Mouse (Mus musculus): ENCODE data around the gene Madcam1. TPM values are rescaled to one million over a fixed set of nuclear protein-coding genes. Genes with fewer than 3 reads are reported as not detected.

Madcam1 gene
- polyA plus RNA-seq, 1 experiment = 0.35 TPM

DNA sequence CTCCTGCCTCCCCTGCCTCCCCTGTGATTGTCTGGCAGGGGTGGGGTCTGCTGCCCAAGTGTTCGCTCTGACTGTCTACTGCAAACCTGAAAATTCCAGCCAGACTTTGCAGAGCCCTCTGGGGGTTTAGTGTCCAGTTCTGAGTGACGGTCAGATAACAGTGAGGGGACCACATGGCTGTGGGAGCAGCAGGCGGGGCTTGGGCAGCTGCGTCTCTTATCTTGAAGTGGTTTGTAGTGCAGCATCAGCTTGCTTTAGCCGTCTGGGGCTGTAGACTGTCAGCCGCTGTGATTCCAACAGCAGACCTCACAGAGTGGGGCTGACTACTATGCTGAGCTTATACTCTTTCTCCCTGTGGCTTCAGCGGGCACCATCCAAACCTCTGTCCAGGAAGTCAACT, 44.9 kb downstream of the Madcam1 start:
- DNase-seq (ENCODE audit: low read depth) = no peak

DNA sequence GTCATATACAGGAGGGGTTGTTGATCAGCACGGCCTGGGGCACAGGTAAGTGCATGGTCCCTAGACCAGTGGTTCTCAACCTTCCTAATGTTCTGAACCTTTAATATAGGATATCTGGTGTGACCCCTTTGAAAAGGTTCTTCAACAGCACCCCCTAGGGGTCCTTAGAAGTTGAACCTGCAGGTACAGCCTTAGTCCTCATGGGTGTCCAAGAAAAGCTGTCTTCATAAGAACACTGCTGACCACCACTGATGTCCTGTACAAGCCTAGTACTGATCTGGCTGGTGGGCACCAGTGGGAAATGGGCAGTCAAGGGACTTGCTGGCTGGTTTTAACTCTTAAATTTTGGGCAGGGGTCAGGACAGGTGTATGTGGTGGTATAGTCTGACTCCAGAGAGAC, 47.7 kb downstream of the Madcam1 start:
- DNase-seq (ENCODE audit: low read depth) = no peak

DNA sequence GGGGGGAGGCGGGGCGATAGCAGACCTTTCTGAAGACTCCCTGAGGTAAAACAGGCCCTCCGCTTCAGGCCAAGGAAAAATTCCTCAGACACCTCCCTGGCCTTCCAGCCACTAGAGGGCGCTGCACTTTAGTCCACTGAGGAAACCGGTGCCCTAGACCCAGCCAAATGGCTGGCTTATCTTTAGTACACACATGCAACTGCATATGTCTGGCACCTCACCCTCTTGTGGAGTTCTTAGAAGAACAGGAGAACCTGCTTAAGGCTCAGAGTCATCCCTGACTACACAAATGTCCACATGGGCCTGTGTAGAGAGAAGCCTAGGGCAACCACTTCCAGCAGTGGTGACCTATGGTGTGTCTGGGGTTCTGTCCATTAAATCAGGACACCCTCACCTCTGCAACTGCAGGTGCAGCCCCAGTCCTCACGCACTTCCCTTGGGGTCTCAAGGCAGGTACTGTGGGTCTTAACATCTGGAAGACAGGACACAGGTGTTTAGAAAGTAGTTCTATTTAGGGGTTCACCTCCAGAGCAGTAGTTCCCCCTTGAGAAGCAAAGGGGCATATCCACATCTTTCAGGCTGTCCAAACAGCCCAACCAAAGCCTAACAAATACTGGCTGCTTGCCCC, 48.3 kb downstream of the Madcam1 start:
- DNase-seq (ENCODE audit: low read depth) = no peak

DNA sequence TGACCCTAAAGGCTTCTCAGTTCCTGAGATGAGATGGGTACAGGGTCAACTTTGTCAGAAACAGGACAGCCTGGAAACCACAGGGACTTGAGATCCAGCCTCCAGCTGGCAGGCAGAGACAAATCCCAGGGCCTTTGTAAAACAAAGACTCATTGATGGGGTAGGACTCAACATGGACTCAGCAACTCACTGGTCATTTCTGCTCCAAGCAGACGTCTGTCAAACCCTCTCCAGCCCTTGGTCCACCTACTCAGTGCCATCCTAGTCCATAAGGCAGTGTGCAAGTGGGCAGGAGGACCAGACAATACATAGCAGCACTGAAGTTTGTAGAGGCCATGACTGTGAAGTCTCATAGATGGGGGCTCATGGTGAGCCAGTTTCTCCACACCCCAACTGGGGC, 48.8 kb downstream of the Madcam1 start:
- no peak for DNase-seq (ENCODE audit: low read depth)

DNA sequence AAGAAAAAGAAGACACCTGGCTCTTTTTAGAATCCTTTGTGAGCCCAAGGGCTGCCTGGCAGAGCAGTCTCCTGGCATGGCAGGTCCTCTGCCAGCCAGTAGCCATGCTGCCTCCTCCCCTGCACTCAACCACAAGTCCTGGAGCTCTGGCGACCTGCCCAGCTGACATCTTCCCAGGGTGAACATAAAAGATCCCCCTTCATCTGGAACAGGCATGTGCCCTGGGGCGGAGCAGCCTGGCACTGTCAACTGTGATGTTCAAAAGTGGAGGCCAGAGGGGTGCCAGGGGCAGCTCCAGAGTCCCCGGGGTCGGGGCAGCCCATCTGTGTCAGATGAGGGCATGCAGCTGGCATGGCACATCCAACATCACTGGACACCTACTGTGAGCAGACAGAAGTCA, 50.6 kb downstream of the Madcam1 start:
- DNase-seq (ENCODE audit: low read depth) = no peak

DNA sequence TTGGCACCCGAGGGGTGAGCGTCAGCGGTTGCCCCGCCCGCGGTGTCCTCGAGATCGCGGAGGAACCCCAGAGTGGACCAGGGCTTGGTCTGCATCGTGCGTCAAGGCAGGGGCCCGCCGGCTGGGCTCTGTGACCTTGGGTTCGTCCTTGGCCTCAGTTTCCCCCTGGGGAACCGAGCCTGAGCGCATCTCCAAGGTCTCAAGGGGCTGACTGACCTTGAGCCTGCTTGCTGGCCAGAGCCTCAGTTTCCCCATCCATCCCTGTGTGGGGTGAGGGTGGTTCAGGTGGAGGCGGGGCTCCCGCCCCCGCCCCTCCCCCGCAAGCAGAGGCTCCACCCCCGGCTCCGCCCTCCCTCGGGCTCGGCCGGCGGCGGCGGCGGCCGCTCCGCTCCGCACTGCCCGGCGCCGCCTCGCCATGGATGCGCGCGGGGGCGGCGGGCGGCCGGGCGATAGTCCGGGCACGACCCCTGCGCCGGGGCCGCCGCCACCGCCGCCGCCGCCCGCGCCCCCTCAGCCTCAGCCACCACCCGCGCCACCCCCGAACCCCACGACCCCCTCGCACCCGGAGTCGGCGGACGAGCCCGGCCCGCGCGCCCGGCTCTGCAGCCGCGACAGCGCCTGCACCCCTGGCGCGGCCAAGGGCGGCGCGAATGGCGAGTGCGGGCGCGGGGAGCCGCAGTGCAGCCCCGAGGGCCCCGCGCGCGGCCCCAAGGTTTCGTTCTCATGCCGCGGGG, 52.1 kb downstream of the Madcam1 start, which contains the start of gene Hcn2:
Gene Hcn2 (plus strand): TSS at position 381 of the 734 bp plus-strand sequence.
- DNase-seq (ENCODE audit: low read depth) = no peak

DNA sequence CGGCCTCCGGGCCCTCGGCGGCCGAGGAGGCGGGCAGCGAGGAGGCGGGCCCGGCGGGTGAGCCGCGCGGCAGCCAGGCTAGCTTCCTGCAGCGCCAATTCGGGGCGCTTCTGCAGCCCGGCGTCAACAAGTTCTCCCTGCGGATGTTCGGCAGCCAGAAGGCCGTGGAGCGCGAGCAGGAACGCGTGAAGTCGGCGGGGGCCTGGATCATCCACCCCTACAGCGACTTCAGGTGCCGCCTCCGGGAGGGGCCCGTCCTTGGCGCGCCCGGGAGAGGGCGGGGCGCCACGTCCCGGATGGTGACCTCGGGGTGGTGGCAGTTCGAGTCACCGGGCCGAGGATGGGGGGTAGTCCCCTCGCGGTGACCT, 52.6 kb downstream of the Madcam1 start:
- DNase-seq (ENCODE audit: low read depth) = no peak

DNA sequence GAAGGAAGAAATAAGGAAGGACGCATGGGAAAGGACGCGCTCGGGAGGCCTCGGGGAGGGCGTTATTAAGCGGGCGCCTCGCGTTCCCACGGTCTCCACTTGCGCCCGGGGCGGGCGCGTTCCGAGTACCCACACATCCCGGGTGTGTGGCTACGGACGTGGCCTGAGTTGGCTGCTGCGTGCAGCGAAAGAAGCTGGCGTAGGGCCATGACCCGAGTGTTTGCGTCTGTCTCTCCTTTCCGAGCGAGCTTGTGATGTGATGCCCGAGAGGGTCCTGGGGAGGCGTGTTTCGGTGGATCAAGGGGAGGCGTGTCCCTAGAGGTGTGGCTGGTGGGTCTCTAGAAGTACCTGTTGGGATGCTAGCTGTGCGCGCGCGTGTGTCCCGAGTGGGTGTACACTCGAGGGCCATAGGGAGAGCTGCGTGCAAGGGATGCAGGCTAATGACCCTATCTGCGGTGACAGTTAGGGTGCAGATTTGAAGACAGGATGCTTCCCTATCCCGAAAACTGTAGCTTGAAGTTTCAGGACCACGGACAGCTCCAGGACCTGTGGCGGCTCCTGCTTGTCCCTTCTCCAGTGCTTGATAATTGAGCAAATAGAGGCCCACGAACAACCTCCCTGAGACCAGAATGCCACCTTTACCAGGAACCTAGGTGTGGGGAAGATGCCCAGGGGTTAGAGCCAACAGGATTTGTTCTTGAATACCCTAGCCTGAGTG, 53.4 kb downstream of the Madcam1 start:
- no peak for DNase-seq (ENCODE audit: low read depth)

Other genes with a start within 250 kb of the Madcam1 start
- not detected in 2 replicates for gene Vmn2r83, start 195.8 kb upstream of the Madcam1 start, polyA plus RNA-seq (2012; rRNA removed)
- gene Plpp2, start 130.8 kb upstream of the Madcam1 start, polyA plus RNA-seq (2012; rRNA removed) = 38.2 and 43.0 TPM in 2 replicates
- 48.4 and 58.7 TPM in 2 replicates for gene Mier2, start 109.4 kb upstream of the Madcam1 start, polyA plus RNA-seq (2012; rRNA removed)
- 1.3 and 2.1 TPM in 2 replicates for gene Theg, start 77.2 kb upstream of the Madcam1 start, polyA plus RNA-seq (2012; rRNA removed)
- 0.16 and 0.23 TPM in 2 replicates for gene C2cd4c, start 50.5 kb upstream of the Madcam1 start, polyA plus RNA-seq (2012; rRNA removed)
- 4.1 and 5.2 TPM in 2 replicates for gene Shc2, start 26.6 kb upstream of the Madcam1 start, polyA plus RNA-seq (2012; rRNA removed)
- gene Odf3l2, start 18.8 kb upstream of the Madcam1 start, polyA plus RNA-seq (2012; rRNA removed) = not detected in 2 replicates
- gene Tpgs1, start 4.8 kb downstream of the Madcam1 start, polyA plus RNA-seq (2012; rRNA removed) = 52.4 and 53.2 TPM in 2 replicates
- 125 and 180 TPM in 2 replicates for gene Cdc34, start 17.6 kb downstream of the Madcam1 start, polyA plus RNA-seq (2012; rRNA removed)
- 0.24 and 0.42 TPM in 2 replicates for gene Gzmm, start 24.5 kb downstream of the Madcam1 start, polyA plus RNA-seq (2012; rRNA removed)
- 595 and 686 TPM in 2 replicates for gene Bsg, start 39.9 kb downstream of the Madcam1 start, polyA plus RNA-seq (2012; rRNA removed)
- gene Hcn2, start 52.1 kb downstream of the Madcam1 start, polyA plus RNA-seq (2012; rRNA removed) = 1.6 and 1.8 TPM in 2 replicates
- gene Polrmt, start 82.0 kb downstream of the Madcam1 start, polyA plus RNA-seq (2012; rRNA removed) = 39.4 and 48.1 TPM in 2 replicates
- not detected in 2 replicates for gene Fgf22, start 90.5 kb downstream of the Madcam1 start, polyA plus RNA-seq (2012; rRNA removed)
- gene Rnf126, start 102.4 kb downstream of the Madcam1 start, polyA plus RNA-seq (2012; rRNA removed) = 80.0 and 102 TPM in 2 replicates
- 41.0 and 43.3 TPM in 2 replicates for gene Fstl3, start 112.7 kb downstream of the Madcam1 start, polyA plus RNA-seq (2012; rRNA removed)
- 0.13 and 0.23 TPM in 2 replicates for gene Prss57, start 126.4 kb downstream of the Madcam1 start, polyA plus RNA-seq (2012; rRNA removed)
- 49.8 and 51.9 TPM in 2 replicates for gene Palm, start 129.0 kb downstream of the Madcam1 start, polyA plus RNA-seq (2012; rRNA removed)
- gene Misp, start 156.4 kb downstream of the Madcam1 start, polyA plus RNA-seq (2012; rRNA removed) = 0.59 and 0.86 TPM in 2 replicates
- gene Ptbp1, start 189.9 kb downstream of the Madcam1 start, polyA plus RNA-seq (2012; rRNA removed) = 207 and 326 TPM in 2 replicates
- gene Prtn3, start 209.9 kb downstream of the Madcam1 start, polyA plus RNA-seq (2012; rRNA removed) = 6.6 and 7.0 TPM in 2 replicates
- 10.3 and 11.5 TPM in 2 replicates for gene Plppr3, start 210.1 kb downstream of the Madcam1 start, polyA plus RNA-seq (2012; rRNA removed)
- gene Elane, start 221.7 kb downstream of the Madcam1 start, polyA plus RNA-seq (2012; rRNA removed) = 0.56 and 0.74 TPM in 2 replicates
- gene Cfd, start 226.3 kb downstream of the Madcam1 start, polyA plus RNA-seq (2012; rRNA removed) = 6,877 and 11,546 TPM in 2 replicates
- 66.8 and 67.5 TPM in 2 replicates for gene Med16, start 244.4 kb downstream of the Madcam1 start, polyA plus RNA-seq (2012; rRNA removed)
- not detected in 2 replicates for gene Gm26602, start 246.3 kb downstream of the Madcam1 start, polyA plus RNA-seq (2012; rRNA removed)